Mouse (Mus musculus): Measurements from ENCODE around the gene Kcnmb4.

DNA sequence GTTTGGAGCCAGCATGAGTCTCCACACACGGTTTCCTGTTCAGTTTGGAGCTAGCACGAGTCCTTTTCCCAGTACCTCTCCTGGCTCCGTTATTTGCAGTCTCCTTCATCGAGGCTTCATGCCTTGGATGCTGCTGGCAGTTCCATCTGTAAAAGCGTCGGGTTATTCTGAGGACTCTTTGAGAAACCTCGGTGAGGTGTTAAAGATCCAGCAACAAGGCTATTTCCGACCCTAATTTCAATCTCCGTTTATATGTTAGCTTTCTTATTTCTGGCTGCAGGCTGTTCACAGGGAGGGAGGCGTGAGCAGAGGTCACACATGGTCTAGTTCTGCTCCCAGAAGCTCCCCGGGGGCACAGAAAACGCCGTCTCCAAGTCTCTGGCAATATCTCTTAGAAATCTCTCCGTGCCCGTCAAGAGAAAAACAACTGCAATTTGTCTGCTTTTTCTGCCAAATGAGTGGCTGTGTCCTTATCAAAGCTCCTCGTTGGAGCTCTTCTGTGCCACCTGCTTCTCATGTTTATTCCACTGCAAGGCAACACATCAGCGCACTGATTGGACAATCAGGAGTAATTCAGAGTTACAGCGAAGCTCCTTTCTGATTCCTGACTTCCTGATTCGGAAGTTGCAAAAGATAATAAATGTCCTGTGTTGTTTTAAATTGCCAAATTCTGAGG is 65.9 kb downstream of the Kcnmb4 start:
- TF ChIP-seq POLR2A (IDR thresholded peaks at IDR 0.05; ENCODE audit: borderline replicate concordance, control insufficient read depth, low read depth, low read length), result no peak
- TF ChIP-seq CTCF (IDR thresholded peaks at IDR 0.05; ENCODE audit: control insufficient read depth, insufficient read depth, low read length), result no peak
